Mouse (Mus musculus) E14TG2a.4 (cell line): ENCODE results near the gene Gm20388.

Experiments used
- CTCF ChIP-seq: conservative IDR thresholded peaks from 2 replicates; pipeline ENCODE4 v1.5.1; 2014; ENCODE audit warnings: low read length
- POU5F1 ChIP-seq: IDR thresholded peaks from 2 replicates; pipeline ENCODE4 v1.6.1; 2014; ENCODE audit warnings: low read length, borderline replicate concordance

- no peak for TF ChIP-seq CTCF
- no peak for TF ChIP-seq POU5F1
Measured at GRCm38 (mm10) chr8:120824638-120825037, 914.0 kb downstream of the Gm20388 start.
